Mouse (Mus musculus) heart, postnatal 0 days (tissue): ENCODE results near the gene Bhlhe40.

Experiments used
- CTCF ChIP-seq: IDR thresholded peaks from 2 replicates; pipeline ENCODE4 v1.5.1; 2016; ENCODE audit warnings: antibody characterized with exemption, control low read depth, low read depth
- EP300 ChIP-seq: IDR thresholded peaks from 2 replicates; pipeline ENCODE4 v1.6.1; 2016; ENCODE audit warnings: antibody characterized with exemption, low read depth

DNA sequence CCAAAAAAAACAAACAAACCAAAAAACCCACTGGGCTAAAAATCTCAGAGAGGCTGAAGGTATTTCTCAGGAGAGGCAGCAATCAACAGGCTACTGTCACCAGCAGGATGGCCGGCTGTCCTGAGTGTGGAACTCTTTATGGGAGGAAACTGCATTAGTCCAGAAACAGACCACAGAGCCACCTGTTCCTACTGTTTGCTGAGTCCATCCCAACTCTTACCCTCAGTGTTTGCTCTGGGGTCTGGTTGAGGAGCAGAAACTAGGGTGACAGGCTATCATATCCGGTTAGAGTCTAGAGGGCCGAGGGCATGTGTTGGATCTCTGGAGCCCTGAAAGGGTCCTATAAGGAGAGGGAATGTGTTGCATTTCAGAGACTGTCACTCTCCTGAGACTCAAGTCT is 9.8 kb downstream of the Bhlhe40 start:
- TF ChIP-seq CTCF (no peak), EP300 (no peak)
